Mouse (Mus musculus) mouse trophoblast stem cell (cell line): ENCODE results near the gene Ripk3.

Experiments
- in situ Hi-C, 2 experiments: fragments of 300-500 bp; cut with MseI, MboI; formaldehyde crosslinking; loops; 2 replicates in 1 of 2; 3 replicates in 1 of 2; pipeline ENCODE4 v1.15.1; 2025

The Ripk3 gene

DNA sequence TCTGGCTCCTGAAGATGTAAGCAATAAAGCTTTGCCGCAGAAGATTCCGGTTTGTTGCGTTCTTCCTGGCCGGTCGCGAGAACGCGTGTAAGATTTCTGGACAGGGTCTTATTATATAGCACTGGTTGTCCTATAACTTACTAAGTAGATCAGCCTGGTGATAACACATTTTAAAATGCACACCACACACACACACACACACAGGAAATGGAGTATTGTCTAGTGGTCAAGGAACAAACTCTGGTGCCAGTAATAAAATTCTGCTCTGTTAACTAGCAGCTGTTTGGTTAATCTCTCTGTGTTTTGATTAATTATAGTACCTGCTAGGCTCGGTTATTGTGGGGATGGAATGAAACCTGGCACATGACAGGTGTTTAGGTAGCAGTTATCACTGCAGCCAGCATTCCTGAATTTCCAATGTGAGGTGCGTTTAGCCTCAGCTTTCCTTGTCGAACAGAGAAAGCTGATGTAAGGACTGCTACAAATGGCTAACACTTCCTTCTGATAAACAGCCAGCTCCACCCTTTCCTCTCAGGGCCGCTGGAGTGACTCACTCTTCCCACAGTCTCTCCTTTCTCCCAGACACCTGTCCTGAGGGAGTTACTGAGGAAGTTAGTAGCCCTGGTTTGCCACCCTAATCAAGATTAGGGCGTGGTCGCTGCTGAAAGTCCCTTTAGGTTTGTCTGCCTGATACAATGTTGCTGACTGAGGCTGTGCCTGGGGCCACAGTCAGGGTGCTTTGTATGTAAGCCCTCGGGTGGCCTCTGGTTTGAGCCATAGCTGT is 6.9 kb upstream of the Ripk3 start:
- in situ Hi-C loops = no loop called here

- in situ Hi-C loops = no loop called here
These were observed 5.3 kb upstream of the Ripk3 start for GRCm38 (mm10) chr14:55793946-55794345.

GRCm38 (mm10) chr14:55793461-55793860 is 4.8 kb upstream of the Ripk3 start:
- in situ Hi-C loops = no loop called here

GRCm38 (mm10) chr14:55787731-55788130 is 934 bp downstream of the Ripk3 start:
- in situ Hi-C loops = loop anchor here in 1 of 2 experiments (5.0 kb wide), 1 partner anchor 45 kb away; no protein-coding TSS in a partner anchor

GRCm38 (mm10) chr14:55785195-55785594 is 3.5 kb downstream of the Ripk3 start:
- in situ Hi-C loops = loop anchor here in 1 of 2 experiments (5.0 kb wide), 1 partner anchor 47 kb away; no protein-coding TSS in a partner anchor

GRCm38 (mm10) chr14:55783958-55784235 is 4.8 kb downstream of the Ripk3 start, which contains the start of gene Adcy4:
TSS of gene Adcy4 (minus strand) at chr14:55784095.
- in situ Hi-C loops = no loop called here

DNA sequence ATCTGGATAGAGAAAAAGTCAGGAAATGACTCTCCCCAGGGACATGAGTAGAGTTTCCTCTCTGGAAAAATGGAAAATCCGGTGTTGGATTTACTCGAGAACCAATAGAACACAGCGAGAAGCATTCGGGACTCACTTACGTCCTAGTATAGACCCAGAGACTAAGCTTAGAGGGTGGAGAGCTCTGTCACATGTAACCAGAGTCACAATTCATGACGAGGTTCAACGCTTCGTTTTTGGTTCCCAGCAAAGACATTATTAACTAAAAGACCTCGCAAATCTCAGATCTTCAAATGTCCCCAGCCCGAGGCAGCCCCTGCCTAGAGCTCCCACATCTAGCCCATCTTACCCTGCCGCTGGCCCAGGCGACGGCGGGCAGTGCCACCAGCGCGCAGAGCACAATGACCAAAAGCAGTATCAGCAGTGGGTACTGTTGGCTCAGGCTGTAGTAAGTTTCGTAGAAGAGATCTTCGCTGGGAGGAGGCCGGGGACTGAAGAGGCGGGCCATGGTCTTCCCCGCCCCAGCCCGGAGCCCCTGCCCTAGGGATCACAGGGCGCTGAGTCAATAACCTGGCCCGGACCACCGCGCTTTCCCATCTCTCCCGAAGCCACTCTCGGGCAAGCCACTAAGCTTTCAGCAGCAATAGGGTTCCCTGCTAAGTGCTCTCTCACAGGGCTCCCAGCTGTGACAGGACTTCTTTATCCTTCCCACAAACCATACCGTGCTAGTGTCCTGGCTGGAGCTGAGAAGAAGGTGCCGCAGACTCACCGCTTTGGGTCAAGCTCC is 5.3 kb downstream of the Ripk3 start:
- in situ Hi-C loops = no loop called here

DNA sequence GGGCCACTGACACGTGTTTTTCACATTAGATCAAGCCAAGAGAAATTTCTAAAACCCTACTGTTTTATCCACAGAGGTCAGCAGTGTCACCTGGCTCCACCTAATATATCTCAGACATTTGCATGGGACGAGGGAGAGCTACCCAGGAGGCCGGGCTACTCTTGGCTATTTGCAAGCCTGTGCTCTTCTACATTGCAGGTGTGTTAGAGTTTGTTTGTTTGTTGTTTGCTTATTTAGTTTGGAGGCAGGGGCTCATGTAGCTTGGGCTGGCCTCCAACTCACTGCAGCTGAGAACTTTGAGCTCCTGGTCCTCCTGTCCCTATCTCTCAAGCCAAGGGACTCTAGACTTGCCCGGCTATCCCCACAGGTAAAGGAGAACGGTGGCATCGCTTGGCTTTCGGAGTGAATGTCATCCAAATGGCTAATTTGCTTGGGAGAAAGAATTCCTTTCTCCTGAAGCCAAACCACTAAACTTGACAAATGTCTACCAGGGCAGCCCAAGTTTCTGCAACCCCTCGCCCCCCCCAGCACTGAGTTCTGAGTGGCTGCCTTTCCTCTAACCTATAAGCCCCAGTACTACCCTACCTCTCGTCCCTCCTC is 6.2 kb downstream of the Ripk3 start:
- in situ Hi-C loops = no loop called here

GRCm38 (mm10) chr14:55781310-55781709 is 7.4 kb downstream of the Ripk3 start:
- in situ Hi-C loops = no loop called here

GRCm38 (mm10) chr14:55780736-55781135 is 7.9 kb downstream of the Ripk3 start:
- in situ Hi-C loops = no loop called here

- in situ Hi-C loops = loop anchor here in 1 of 2 experiments (10.0 kb wide), 1 partner anchor 55 kb away; no protein-coding TSS in a partner anchor
These were observed 9.0 kb downstream of the Ripk3 start for GRCm38 (mm10) chr14:55779656-55780055.

GRCm38 (mm10) chr14:55778686-55779085 is 10.0 kb downstream of the Ripk3 start:
- in situ Hi-C loops = loop anchor here in 1 of 2 experiments (10.0 kb wide), 1 partner anchor 56 kb away; no protein-coding TSS in a partner anchor

GRCm38 (mm10) chr14:55777806-55778205 is 10.9 kb downstream of the Ripk3 start:
- in situ Hi-C loops = loop anchor here in 1 of 2 experiments (10.0 kb wide), 1 partner anchor 57 kb away; no protein-coding TSS in a partner anchor

DNA sequence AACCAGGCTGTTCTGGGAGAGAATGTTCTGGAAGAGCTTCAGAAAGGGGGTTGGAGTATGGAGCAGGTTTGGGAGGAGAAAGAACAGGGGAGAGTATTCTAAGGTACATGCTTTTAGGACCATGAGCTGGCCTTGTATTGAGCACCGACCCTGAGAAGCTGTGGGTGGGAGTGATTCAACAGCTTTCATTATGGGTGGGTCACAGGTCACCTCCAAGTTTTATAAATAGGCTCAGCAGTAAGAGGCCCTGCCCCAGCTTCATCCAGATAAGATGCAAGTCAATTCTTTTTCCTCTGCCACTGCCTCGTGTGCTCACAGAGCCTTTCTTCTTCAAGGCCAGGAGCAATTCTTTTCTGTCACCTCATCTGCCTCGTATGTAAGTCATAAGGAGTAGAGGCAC is 11.5 kb downstream of the Ripk3 start:
- in situ Hi-C loops = loop anchor here in 1 of 2 experiments (10.0 kb wide), 1 partner anchor 58 kb away; no protein-coding TSS in a partner anchor

DNA sequence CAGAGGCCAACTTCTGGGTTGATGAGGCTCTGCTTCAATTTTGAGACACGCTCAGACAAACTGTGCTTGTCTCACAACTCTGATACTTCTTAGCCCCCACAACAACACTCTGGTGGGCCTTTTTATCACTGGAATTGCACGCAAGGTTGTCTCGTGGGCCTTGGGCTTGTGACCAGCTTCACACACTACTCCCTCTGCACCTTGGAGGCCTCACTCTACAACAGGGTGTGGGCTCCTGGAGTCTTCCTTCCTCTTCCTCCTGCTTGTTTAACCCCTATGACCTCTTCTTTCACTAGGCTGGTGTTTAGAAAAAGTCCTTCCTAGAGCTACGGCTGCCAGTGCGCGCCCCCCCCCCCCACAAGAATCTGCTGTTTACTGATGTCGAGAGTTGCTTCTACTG is 12.0 kb downstream of the Ripk3 start:
- in situ Hi-C loops = loop anchor here in 1 of 2 experiments (10.0 kb wide), 1 partner anchor 58 kb away; no protein-coding TSS in a partner anchor

GRCm38 (mm10) chr14:55769087-55769703 is 19.5 kb downstream of the Ripk3 start:
- in situ Hi-C loops = no loop called here

- in situ Hi-C loops = no loop called here
These were observed 20.1 kb downstream of the Ripk3 start for GRCm38 (mm10) chr14:55768555-55768954.

GRCm38 (mm10) chr14:55767519-55768414 is 20.9 kb downstream of the Ripk3 start:
- in situ Hi-C loops = no loop called here

DNA sequence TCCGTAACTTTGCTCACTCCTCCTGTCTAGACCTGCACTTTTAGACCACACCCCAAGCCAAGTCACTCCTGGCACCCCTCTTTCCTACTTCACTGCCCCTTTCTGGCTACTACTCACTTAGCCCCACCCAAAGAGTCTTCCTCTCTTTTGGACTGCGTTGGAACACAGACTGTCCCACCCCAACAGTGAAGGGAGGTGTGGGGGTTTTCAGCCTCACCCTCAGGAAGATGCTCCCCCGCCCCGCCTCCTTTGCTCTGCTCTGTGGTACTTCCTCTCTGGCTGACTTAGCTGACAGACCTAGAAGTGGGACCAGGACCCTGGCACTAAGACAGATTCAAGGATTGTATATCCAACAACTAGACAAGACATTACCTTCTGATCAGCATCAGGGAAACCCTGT is 23.0 kb downstream of the Ripk3 start, which contains the start of gene Ltb4r1:
Gene Ltb4r1 (plus strand): TSS at position 267 of the 400 bp plus-strand sequence.
- in situ Hi-C loops = no loop called here

- in situ Hi-C loops = no loop called here
These were observed 25.5 kb downstream of the Ripk3 start for GRCm38 (mm10) chr14:55763166-55763565.
